Mouse (Mus musculus) megakaryocyte, adult 5-6 weeks (primary cell): ENCODE data around the gene Chaf1a. TPM values are rescaled to one million over a fixed set of nuclear protein-coding genes. Genes with fewer than 3 reads are reported as not detected.
"Not testable (repeated sequence)": the region's sequence is repeated elsewhere in the genome, so short reads cannot be mapped to it uniquely, and the experiment has no call there.

ENCODE experiments used
- ATAC-seq: 2 replicates; pipeline ENCODE4 v1.8.0; 2016; ENCODE audit warnings: mild to moderate bottlenecking, inconsistent platforms; ENCODE audit not compliant: poor library complexity, severe bottlenecking
- total RNA-seq, 2 experiments: library from RNA; stranded (forward) in 1 of 2; stranded (reverse) in 1 of 2; fragments of 153-499, 151-499 nt in 1 of 2; fragments of 221-1000, 200-1000 nt in 1 of 2; gene quantifications; 2 replicates each; pipeline versions ENCODE4 v1.2.3 to v1.2.4; 2015 to 2017

The Chaf1a gene
- total RNA-seq, 2 experiments from 2014 or later, result 8.1 to 18.3 TPM

DNA sequence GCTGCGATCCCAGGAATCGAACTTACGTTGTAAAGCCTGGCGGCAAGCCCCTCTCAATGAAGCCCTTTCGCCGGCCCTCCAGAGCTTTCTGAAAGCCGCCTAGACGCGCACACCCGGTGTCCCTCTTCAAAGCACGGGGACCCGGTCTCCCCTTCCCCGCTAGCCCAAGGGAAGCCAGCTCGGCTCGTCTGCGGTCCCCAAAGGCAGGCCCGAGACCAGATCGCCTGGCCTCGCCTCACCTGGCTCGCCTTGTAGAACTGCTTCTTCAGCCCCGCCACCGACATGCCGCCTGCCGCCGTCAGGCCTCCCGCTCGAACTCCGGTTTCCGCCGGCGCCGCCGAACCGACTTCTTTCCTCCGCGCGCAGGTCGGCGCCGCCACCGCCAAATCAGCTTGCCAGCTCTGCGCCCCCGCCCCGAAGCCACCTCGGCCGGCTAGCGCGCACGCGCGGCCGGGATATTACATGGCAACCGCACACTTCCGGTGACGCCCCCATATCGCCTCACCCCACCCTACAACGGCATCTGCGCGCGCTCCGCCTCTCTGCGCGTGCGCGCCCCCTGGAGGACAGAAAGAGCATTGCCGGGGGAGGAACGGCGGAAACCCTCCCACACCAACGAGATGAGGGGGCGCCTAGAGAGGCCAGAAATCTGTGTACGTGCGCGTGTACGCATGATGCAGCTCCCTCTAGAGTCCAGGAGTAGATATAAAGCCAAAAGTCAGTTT lies 3.9 kb upstream of the Chaf1a start, which contains the start of gene Sh3gl1:
TSS of gene Sh3gl1 (minus strand) at position 460 of the 725 bp plus-strand sequence.
- ATAC-seq, result peak; percentile 89

- ATAC-seq, result no peak
Observed at GRCm38 (mm10) chr17:56036901-56037287, 3.3 kb upstream of the Chaf1a start.

DNA sequence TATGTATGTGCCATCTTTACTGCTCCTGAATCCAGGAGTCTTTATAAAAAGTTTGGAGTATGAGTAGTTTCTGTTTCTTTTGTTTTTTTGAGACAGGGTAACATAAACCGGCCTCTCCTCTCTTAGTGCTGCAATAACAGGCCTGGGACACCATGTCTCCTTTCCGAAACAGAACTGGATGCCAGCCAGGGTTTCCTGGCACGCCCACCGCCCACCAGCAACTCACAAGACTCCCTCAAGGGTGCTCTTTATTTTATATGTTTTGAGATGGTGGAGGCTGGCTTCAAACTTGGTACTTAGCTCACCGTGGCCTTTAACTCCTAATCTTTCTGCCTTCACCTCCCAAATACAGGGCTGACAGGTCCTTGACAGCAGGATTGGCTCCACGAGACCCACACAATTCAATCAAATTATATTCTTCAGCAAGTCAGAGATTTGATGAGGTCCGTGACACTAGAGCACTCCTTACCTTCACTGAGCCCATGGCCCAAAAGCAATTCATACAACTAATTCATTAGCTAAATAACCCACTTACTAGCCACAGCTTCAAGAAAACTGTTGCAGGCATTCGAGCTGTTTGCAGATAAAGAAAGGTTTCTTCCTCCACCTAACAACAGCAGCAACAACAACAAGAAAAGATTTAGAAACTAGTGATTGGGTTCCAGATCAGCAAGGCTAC lies 1.5 kb upstream of the Chaf1a start:
- ATAC-seq, result no peak

DNA sequence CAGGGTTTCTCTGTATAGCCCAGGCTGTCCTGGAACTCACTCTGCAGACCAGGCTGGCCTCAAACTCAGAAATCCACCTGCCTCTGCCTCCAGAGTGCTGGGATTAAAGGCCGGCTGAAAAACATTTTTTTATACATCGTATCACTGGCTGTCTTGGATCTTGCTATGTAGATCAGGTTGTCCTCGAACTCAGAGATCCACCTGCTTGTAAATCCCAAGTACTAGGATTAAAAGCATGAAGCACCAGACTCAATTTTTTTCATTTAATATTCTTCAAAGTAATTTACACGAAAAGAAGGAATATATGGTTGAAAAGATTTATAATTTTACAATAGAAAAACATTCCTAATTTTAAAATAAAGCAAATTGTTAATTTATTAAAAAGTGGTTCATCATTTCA lies 894 bp upstream of the Chaf1a start:
- no peak for ATAC-seq

- no peak for ATAC-seq
Observed at GRCm38 (mm10) chr17:56040857-56041163, 571 bp downstream of the Chaf1a start.

DNA sequence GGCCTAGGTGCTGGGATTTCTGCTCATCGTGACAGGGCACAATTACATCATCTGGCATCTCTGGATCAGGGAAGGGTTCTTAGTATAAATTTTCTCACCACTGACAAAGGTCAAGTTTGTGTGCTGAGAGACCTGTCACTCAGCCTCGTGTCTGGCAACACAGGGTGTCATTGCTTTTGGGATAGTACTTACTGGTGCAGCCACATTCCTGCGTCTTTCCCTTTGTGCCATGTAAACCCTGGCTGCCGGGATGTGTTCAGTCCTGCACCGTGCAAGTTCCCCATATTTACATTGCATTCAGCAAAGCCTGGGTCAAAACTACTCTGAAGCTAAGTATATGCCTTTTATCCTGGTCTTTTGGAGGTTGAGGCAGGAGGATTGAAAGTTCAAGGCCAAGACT lies 11.1 kb downstream of the Chaf1a start:
- no peak for ATAC-seq

DNA sequence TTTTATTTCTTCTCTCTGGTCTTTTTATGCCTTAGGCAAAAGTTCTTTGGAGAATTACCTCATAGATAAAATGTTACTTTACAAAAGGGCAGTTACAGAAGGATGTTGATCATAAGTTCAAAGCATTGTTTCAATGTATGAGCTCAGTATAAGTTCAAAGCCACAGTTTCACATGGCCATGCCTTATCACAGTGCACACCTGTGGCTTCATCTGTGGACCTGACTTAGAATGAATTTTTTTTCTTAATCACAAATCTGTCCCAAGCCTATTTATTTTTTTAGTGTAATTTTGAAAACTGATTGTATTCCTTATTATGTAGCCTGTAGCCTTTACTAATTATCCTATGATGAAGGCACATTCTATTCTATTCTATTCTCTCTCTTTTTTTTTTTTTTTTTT lies 14.7 kb downstream of the Chaf1a start:
- ATAC-seq, result no peak

DNA sequence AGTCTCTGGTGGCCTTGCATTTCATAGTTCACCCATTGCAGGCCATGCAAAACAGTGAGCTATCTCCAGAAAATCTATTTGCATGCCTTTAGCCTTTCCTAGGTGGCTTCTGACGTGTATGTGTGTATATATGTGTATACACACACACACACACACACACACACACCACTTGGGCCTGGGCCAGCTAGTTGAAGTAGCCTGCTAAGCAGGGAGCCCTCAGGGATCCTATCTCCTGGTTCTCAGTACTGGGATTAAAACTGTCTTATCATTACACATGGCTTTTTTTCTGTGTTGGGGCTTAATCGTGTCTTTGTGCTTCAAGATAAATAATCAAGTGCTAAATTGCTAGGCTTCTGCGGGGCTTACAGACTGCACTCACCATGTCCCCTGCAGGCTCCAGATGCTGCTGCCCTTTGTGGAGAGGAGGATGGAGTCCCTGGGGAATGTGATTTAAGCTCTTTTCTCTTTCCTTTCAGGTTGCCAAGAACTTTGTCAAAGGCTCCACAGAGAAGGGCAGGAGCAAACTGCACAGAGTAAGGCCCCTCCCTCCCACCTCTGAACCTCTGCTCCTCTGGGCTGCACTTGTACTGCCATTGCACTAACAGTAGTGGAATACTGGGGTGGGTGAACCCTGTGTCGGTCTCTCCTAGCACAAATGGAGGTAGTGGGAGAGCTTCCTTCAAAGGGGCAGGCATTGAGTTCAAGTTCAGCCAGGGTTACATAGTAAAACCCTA lies 15.9 kb downstream of the Chaf1a start:
- no peak for ATAC-seq

DNA sequence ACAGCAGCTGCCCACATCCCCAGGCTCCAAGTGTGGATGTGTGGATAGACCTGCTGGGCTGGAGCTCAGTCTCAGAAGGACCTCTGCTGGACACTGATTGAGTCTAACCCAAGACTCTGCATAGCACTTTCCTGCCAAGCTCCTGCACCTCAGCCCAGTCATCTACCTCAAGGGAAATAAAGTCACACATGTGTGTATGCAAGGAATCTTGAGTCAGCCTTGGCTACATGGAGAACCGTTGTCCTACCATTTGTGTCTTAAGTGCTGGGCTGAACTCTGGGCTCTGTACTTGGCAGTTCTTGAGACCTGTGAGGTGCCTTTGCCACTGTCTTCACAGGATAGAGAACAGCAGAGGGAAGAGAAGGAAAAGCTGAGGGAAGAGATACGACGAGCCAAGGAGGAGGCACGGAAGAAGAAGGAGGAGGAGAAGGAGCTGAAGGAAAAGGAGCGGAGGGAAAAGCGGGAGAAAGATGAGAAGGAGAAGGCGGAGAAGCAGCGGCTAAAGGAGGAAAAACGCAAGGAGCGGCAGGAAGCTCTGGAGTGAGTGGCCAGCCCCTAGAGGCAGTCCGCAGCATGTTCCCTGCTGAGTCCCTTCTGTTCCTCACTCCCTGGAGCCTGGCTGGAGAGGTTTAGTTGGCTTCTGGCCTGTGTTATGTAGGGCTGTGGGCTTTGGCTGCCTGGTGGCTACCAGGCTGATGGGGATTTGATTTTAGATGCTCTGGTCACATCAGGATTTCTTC lies 17.3 kb downstream of the Chaf1a start:
- ATAC-seq, result no peak

- no peak for ATAC-seq
Observed at GRCm38 (mm10) chr17:56062081-56062480, 21.8 kb downstream of the Chaf1a start.

DNA sequence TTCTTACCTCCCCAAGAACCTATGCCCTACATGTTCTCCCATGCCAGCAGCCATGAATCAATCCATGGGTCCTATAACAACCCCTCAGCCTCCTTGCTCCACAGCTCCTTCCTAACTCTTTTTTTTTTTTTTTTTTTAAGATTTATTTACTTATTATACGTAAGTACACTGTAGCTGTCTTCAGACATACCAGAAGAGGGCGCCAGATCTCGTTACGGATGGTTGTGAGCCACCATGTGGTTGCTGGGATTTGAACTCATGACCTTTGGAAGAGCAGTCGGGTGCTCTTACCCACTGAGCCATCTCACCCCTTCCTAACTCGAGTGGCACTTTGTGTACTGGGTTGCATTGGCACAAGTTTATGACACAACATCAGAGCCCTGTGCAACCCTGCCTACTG lies 25.5 kb downstream of the Chaf1a start:
- ATAC-seq, result not testable (repeated sequence)

DNA sequence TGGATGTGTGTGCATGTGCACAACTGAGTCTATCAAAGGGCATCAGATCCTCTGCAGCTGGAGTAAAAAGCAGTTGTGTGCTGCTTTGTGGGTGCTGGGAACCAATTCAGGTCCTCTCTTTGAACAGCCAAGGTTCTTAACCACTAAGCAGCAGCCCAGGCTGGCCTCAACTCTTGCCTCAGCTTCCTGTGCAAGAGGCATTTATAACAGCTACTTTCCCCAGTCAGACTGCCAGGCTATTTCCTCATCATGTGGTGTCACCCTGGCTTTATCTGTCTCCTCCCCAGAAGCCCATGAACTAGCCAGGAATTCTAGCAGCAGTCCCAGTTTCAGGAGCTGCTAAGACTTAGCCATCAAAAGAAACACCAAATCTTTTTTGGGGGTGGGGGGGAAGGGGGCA lies 26.2 kb downstream of the Chaf1a start:
- ATAC-seq, result peak; percentile 45; the same call in 1 of the 2 replicates

DNA sequence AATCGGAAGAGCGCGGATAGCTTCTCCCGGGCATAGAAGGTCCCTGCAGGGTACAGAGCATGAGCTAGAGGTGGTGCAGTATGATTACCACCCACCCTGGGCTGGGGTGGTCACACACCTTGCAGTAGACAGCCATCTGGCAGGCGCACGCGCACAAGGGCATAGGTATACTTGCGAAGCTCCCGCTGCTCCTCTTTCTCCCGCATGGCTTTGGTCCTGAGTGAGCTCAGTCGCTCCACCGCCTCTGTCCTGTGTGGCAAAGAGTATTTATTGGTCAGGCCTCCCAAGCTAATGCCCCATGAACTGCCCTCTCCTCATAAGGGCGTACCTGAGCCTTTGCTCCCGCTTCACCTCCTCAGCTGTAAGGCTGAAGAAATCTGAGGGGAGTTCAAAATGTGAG lies 28.8 kb downstream of the Chaf1a start:
- no peak for ATAC-seq

DNA sequence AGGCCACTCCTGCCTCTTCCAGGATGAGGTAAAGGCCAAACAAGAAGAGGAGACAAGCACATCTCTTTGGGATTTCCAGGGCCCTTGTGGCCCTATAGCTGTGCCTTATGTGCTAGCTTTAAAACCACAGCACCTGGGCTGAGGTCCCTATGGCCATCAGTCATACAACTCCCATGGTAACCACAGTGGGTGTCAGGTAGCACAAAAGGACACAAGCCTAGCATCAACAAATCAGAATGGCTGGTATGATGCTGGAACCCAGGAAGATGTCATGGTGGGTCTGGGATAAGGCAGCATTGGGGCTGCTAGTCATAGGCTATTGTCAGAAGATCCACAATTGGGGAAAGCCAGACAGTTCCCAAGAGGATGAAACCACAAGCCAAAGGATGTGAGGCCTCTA lies 30.9 kb downstream of the Chaf1a start:
- no peak for ATAC-seq

- no peak for ATAC-seq
Observed at GRCm38 (mm10) chr17:56072243-56072642, 32.0 kb downstream of the Chaf1a start.

GRCm38 (mm10) chr17:56074097-56074826 lies 34.0 kb downstream of the Chaf1a start:
- peak; percentile 36 for ATAC-seq

- peak; percentile 52 for ATAC-seq
Observed at GRCm38 (mm10) chr17:56074827-56075208, 34.6 kb downstream of the Chaf1a start, which contains the start of gene Ubxn6. Ubxn6 (minus strand) TSS chr17:56075028.

GRCm38 (mm10) chr17:56077523-56077922 lies 37.3 kb downstream of the Chaf1a start:
- ATAC-seq, result no peak

DNA sequence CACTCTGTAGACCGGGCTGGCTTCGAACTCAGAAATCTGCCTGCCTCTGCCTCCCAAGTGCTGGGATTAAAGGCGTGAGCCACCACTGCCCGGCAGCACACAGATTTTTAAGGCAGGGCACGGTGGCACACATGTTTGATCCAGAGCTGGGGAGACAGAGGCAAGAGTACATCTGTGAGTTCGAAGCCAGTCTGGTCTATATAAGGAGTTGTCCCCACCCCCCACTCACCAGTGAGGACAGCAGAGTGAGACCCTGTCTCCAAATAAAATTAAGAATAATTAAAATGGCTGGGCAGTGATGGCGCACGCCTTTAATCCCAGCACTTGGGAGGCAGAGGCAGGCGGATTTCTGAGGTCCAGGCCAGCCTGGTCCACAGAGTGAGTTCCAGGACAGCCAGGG lies 38.1 kb downstream of the Chaf1a start:
- ATAC-seq, result not testable (repeated sequence)
